Mouse (Mus musculus) hematopoietic stem cell, adult 5-6 weeks (primary cell): ENCODE results near the gene 4930507D05Rik. TPM values are rescaled to one million over a fixed set of nuclear protein-coding genes. Genes with fewer than 3 reads are reported as not detected.
A peak's percentile ranks its signal among the peaks of the same experiment; 100 is the strongest.
"Not testable (repeated sequence)": the region's sequence is repeated elsewhere in the genome, so short reads cannot be mapped to it uniquely, and the experiment has no call there.

ENCODE experiments used
- ATAC-seq, 2 experiments: fragments of 125-278 bp in 1 of 2; replicated peaks in 1 of 2; 2 replicates each; pipeline ENCODE4 v1.8.0; 2016 to 2017; ENCODE audit warnings: inconsistent platforms in 2 of 2, mild to moderate bottlenecking in 2 of 2, moderate number of reproducible peaks in 2 of 2, low read depth in 1 of 2, moderate TSS enrichment in 1 of 2; ENCODE audit not compliant: low FRiP score in 2 of 2, poor library complexity in 2 of 2, severe bottlenecking in 2 of 2, insufficient read depth in 1 of 2, low TSS enrichment in 1 of 2
- total RNA-seq: library from RNA; stranded (forward); fragments of 172-1452, 232-1000 nt; gene quantifications from 2 replicates; pipeline ENCODE4 v1.2.3, GENCODE M21; 2017

The 4930507D05Rik gene
- total RNA-seq, 1 experiment from 2014 or later, result 2.6 TPM

DNA sequence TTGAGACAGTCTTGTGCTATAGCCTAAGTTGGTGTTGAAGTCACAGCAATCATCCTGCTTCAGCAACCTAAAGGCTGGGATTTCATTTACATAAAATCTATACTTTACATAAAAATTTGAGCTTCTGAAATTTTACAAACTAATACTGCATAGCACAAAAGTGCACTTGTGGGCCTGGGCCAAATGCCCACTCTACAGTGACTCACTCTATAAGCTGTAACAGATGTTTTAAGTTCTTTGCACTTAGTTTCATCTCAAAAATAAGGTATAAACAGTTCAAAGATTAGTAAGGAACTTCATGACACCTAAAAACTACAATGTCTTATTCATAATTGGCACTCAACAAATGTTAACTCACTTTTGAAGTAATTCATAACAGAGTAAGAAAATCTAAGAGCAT is 12.0 kb downstream of the 4930507D05Rik start:
- ATAC-seq, result no peak

DNA sequence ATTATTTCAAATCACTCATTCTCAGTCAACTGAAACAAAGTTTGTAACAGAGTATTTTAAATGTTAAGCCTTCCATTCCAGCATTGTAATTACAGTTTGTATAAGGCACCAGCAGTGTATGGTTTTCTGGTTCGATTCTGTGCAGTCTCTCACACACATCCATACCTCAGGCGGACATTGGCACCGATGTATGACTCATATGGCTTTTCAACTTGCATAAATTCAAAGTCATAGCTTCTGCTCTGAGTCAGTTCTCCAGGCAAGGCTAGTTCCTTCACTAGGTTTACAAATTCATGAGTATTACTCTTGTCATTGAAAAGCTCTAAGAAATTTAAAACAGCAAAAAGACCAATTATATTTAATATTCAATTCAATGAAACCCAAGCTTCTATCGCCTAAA is 20.4 kb downstream of the 4930507D05Rik start:
- no peak for ATAC-seq

DNA sequence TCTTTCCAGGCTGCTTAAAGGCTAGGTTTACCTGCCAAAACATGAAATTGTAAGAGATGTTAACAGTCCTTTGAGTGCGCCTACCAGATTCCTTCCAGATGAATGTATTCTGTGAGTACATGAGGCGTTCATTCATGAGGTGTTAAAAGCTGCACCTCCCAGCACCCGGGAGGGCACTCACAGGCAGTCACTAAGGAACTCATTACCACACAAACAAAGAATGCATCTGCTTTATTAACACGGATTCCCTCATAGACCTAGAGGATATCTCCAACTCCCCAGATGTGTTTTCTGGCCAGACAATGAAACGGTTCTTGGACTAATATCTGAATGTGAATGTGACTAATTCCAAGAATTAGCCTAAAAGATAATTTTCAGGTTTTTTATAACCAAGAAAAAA is 21.8 kb downstream of the 4930507D05Rik start:
- no peak for ATAC-seq

DNA sequence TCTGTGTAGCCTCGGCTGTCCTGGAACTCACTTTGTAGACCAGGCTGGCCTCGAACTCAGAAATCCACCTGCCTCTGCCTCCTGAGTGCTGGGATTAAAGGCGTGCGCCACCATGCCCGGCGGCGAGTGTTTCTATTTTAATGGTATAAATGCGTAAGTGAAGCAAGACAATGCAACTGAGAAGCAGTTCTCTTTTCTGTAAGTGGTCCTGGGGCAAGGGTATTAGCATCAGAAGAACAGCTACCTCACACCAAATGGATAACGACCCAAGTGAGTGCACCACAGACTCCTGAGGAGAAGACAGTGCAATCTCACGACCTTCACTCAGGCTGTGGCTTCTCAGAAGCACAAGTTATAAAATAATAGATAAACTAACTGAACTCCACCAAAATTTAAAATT is 25.7 kb downstream of the 4930507D05Rik start:
- no peak for ATAC-seq

DNA sequence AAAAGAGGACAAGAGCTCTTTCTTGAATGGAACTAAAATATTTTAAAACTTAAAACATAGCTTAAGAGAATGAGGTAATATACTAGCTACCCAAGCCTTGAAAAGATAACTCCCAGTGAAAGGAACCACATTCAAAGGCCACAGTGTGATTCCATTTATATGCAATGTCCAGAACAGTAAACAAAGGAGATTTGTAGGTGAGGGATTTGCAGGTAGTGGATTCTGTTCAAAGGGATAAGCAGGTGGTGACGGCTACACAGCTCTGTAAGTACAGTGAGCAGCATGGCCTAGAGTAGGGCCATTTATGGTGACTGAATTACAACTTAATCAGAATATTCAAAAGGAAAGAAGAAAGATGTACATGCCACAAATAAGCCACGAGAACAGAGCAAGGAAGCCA is 27.7 kb downstream of the 4930507D05Rik start:
- no peak for ATAC-seq

DNA sequence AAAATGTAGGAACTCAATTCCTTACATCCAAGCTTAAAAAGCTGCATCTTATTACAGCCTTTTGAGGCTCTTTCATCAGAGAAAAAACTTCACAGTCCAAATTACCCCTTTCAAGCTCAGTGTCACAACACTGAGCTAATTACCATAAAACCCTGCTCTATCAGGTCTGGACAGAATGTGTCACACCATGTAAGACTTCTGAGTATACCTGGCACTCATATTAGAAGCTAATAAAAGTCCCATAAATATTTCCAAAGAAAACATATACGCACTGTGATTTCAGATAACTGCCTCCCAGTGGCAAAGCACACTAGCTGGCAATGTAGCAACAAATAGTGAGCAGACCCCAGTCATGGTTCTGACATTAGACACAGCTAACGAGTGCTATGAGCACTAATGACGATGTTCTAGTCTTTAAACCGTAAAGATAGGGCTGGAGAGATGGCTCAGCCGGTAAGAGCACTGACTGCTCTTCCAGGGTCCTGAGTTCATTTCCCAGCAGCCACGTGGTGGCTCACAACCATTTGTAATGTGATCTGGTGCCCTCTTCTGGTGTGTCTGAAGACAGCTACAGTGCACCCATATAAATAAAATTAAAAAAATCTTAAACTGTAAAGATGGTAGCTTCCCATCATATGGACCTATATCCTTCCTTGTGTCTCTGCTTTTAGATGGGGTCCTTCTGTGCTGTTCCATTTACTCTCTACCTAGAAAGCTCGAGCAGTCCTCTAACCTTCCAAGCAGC is 32.0 kb downstream of the 4930507D05Rik start:
- no peak for ATAC-seq

DNA sequence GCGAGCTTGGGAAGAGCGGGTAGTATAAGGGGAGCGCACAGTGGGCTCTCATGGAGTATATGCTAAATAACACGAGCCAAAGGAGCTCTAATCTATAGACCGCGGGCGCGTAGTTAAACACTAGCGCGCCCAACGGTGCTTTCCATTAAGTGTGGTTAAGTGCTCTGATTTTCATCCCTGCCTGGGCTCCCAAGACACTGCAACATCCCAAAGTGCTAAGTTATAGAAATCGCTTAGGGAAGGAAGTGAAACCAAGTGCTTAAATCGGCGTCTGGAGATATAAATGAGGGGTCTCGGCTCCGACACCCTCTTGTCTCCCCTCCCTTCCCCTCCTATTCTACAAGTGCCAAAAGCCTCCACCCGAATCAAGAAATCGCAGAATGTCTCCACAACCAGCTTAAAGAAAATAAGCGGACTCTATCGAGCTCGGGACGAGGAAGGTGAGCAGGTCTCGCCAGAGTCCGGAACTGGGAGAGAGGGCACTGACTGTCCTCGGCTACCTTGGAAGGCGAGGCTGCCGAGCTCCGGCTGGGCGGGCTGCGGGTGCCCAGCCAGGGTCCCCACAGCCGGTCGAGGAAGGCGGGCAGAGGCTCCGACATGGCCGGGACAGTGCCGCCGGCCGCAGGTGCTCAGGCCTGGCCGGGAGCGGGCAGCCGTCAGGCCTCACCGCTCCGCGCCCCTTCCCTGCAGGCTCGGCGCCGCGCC is 36.7 kb downstream of the 4930507D05Rik start:
- ATAC-seq, result no peak

DNA sequence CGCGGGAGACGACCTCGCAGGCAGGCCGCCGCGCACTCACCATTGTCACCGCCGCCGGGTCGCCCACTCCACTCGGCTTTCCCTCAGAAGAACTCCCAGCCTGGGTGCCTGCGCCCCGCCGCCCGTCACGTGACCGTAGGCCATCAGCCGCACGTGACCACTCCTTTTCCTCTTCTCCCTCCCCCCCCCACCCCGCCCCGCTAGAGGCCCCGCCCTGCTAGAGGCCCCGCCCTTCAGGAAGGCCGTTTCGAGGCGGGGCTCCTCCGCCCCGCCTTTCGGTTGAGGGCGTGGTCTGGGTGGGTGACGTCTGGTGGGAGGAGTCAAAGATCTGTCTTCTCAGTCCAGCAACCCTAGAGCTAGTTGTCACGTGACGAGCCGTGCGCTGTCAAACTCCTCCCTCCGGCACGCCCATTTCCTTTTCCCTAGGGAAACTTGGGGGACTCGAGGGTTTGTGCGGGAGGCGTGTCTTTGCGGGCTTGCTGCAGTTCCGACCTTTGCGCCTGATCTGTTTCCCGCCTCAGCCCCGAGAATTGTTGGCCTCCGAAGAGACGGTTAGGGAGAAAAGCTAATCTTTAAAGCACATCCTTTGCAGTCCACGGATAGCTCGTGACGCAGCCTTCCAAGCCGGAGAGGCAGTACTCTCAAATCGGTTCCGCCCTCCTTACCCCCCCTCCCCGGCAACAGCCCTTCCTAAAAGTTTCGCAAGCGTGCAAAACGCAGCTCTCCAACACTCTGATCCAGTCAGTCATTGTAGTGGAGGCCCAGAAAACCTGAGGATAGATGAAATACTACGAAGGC is 37.5 kb downstream of the 4930507D05Rik start, which contains the start of gene Vps26a:
Gene Vps26a, minus strand, starts transcription at position 188 of the 798 bp plus-strand sequence.
- ATAC-seq, result peak; percentile 78 to 88

DNA sequence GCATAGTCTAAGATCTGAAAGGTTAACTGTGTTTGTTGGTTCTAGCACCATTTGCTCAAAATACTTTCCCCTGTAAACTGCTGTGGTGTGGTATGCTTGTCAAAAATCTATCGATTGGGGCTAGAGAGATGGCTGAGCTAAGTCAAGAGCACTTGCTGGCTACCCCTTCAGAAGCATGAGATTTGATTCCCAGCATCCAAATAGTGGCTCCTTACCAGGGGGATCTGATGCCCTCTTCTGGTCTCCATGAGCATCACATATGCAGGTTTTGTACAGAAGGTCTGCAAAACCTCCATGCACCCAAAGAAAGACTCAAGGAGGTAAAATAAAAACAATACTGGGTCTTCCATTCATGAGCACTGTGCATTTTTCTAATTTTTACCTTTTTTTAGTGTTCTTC is 39.0 kb downstream of the 4930507D05Rik start:
- ATAC-seq, result peak in 1 of 2 experiments; percentile 32; a peak in 1 of 4 replicates

DNA sequence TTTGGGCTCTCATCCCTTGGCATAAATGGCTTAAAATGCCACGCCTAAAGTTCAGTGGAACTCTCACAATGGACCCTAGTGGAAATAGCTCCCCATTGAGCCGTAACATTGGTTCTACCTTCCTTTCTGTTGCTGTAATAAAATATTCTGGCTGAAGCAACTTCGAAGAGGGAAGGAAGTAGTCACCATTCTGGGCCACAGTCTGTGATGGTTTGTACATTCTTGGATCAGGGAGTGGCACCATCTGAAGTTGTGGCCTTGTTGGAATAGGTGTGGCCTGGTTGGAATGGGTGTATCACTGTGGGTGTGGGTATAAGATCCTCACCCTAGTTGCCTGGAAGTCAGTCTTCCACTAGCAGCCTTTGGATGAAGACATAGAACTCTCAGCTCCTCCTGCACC is 42.4 kb downstream of the 4930507D05Rik start:
- ATAC-seq, result not testable (repeated sequence)

DNA sequence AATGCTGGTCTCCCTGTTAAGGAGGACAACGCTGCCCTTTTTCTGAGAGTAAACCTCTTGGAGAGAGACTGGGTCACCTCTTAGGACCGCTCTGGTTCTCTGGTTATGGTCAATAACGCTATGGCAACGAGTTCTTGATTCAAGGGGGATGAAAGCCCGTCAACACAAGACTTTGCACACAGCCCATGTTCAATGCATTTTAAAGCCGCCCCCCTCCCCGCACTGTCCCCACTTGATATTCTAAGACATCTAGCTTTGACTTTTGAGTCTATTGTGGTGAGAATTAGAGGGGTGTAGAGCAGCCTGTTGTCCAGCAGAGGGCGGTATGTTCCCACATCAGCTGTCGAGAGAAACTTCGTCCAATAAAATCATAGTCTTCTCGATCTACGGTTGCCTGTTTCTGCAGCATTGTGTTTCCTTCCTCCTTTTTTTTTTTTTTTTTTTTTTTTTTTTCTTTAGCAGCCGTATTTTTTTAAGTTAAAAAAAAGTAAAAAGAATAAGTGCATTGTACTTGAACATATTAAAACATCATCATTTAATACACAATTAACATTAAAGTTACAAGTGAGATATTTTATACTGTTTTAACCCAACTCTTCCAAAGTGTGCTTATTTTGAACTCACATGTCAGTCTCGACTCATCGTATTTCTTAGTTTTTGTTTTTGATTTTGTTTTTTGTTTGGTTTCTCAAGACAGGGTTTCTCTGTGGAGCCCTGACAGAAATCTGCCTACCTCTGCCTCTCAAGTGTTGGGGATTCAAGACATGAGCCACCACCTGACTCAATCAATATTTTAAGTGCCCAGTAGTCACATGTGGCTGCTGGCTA is 51.0 kb downstream of the 4930507D05Rik start:
- peak; percentile 48 to 56 for ATAC-seq

Other genes with a start within 250 kb of the 4930507D05Rik start
- 0.45 TPM in 1 of 2 replicates, not detected in the other for gene Tspan15, start 218.2 kb upstream of the 4930507D05Rik start, total RNA-seq
- gene Tacr2, start 197.1 kb upstream of the 4930507D05Rik start, total RNA-seq, result not detected in 2 replicates
- gene Hk1, start 69.6 kb upstream of the 4930507D05Rik start, total RNA-seq, result 99.6 and 155 TPM in 2 replicates
- not detected in 2 replicates for gene Hkdc1, start 27.0 kb upstream of the 4930507D05Rik start, total RNA-seq
- gene Supv3l1, start 249 bp downstream of the 4930507D05Rik start, total RNA-seq, result 45.0 and 48.8 TPM in 2 replicates
- 66.4 and 75.1 TPM in 2 replicates for gene Vps26a, start 37.3 kb downstream of the 4930507D05Rik start, total RNA-seq
- 1,380 and 1,792 TPM in 2 replicates for gene Srgn, start 78.0 kb downstream of the 4930507D05Rik start, total RNA-seq
- gene Kif1bp, start 129.0 kb downstream of the 4930507D05Rik start, total RNA-seq, result 21.0 and 26.4 TPM in 2 replicates
- gene Ddx21, start 152.8 kb downstream of the 4930507D05Rik start, total RNA-seq, result 168 and 198 TPM in 2 replicates
- 112 and 146 TPM in 2 replicates for gene Ddx50, start 201.7 kb downstream of the 4930507D05Rik start, total RNA-seq